Mouse (Mus musculus): ENCODE results near the gene Bace1.
"Not testable (repeated sequence)": the region's sequence is repeated elsewhere in the genome, so short reads cannot be mapped to it uniquely, and the experiment has no call there.

Gene Bace1

DNA sequence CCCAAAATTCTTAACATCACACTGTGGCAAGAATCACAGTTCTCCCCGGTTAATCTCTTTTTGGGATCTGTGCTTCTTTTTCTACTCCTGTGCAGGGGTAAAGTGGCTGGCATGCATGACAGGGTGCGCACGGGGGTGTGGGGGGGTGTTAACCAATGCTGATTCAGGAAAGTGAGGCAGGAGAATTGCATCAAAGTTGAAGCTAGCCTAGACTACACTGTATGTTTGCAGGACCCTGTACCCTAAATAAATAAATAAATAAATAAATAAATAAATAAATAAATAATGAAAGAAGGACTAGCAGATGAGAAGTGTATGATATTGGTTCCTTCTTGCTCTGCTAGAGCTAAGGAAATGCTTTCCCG, 329 bp upstream of the Bace1 start:
- no peak for DNase-seq (ENCODE audit: low read depth, low spot score)

- DNase-seq (ENCODE audit: low read depth, low spot score): no peak
Observed at GRCm38 (mm10) chr9:45839139-45839981, 980 bp downstream of the Bace1 start.

DNA sequence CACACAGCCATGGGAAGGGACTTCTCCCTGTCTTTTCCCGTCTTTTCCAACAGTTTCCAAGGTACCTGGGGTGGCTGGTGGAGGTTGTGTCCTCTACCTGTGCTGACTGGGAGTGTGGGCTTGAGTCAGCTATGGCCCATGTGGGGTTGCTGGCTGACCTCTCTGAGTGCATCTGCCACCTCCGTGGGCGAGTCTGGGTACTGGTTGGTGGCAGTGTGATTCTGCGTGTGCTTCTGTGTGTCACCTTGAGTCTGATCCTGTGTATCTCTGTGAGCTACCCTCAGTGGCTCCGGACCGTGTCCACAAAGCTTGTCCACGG, 1.6 kb downstream of the Bace1 start:
- DNase-seq (ENCODE audit: low read depth, low spot score): no peak

DNA sequence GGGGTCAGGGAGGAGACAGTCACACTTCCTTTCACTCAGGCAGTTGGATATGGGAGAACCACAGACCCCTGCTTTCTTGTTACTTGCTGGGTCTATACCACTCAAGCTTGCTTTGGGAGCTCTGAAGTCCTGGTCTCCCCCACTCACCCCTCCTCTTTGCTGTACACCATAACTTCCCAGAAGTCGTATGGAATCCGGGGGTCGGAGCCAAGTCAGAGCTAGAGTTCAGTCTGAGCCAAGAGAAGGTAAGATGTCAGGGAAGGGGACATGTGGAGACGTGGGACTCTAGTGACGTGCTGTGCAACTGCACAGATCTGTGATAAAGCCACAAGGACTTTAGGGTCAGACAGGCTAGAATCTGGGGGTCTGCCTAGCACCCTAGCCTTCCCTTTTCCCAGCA, 2.0 kb downstream of the Bace1 start:
- DNase-seq (ENCODE audit: low read depth, low spot score): no peak

GRCm38 (mm10) chr9:45841458-45841857, 3.1 kb downstream of the Bace1 start:
- no peak for DNase-seq (ENCODE audit: low read depth, low spot score)

GRCm38 (mm10) chr9:45843007-45843406, 4.6 kb downstream of the Bace1 start:
- no peak for DNase-seq (ENCODE audit: low read depth, low spot score)

- DNase-seq (ENCODE audit: low read depth, low spot score): no peak
Observed at GRCm38 (mm10) chr9:45843780-45844179, 5.4 kb downstream of the Bace1 start.

DNA sequence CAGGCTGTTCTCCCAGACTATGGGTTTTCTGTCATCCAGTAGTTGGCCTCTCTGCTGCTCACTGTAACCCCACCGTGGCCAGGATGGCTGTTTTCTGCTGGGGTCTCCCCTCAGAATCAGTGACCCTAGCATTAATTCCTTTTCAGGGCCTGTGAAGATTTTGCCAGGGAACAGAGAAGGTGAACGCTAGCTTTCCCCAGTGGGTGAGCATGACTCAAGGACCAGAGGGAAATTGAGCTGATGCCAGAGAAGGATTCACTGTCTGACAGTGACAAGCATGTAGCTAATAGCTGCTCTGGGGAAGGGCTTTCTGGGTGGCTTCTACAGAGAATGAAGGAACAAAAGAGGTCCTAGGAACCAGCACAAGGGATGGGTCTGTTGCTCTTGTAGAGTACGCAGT, 7.2 kb downstream of the Bace1 start:
- no peak for DNase-seq (ENCODE audit: low read depth, low spot score)

DNA sequence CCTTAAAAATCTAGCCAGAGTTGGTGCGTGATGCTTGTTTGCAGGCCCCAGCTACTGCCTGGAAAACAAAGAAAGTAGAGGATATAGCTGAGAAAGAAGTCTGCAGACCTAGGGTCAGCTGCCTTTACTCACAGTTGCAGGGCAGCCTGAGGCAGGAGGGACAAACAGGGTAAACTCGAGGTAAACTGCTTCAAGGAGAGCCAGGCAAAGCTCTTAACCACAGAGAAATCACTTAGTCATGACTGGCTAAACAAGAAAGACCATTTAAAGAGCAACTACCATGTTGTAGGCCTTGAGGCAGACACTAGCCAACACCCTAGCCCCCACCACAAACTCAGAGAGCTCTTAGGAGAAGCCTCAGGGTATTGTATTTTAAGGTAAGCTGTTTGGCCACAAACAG, 7.8 kb downstream of the Bace1 start:
- not testable (repeated sequence) for DNase-seq (ENCODE audit: low read depth, low spot score)

DNA sequence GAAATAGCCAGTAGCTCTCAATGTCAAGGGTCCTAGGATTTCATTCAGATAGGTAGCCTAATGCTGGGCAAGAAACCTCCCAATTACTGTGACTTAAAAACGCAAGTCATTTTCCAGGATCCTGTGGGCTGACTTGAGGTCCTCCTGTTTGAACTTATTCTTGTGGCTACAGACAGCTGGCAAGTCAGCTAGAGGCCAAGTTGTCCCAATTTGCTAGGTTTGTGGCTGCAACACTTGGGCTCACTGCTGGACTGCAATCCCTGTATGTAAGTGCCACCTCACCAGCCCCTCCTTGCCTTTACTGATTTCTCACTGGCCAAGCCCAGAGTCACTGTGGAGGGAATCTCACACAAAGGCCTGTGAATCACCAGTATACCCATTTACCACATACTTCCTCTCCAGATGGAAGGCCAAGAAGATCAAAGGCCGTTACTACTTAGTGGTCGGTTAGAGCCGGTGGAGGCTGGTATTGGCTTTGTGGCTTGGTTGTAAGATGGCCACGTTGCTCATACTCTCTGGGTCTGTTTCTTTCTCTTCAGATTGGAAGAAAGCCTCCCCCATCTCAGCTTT, 8.6 kb downstream of the Bace1 start:
- no peak for DNase-seq (ENCODE audit: low read depth, low spot score)

DNA sequence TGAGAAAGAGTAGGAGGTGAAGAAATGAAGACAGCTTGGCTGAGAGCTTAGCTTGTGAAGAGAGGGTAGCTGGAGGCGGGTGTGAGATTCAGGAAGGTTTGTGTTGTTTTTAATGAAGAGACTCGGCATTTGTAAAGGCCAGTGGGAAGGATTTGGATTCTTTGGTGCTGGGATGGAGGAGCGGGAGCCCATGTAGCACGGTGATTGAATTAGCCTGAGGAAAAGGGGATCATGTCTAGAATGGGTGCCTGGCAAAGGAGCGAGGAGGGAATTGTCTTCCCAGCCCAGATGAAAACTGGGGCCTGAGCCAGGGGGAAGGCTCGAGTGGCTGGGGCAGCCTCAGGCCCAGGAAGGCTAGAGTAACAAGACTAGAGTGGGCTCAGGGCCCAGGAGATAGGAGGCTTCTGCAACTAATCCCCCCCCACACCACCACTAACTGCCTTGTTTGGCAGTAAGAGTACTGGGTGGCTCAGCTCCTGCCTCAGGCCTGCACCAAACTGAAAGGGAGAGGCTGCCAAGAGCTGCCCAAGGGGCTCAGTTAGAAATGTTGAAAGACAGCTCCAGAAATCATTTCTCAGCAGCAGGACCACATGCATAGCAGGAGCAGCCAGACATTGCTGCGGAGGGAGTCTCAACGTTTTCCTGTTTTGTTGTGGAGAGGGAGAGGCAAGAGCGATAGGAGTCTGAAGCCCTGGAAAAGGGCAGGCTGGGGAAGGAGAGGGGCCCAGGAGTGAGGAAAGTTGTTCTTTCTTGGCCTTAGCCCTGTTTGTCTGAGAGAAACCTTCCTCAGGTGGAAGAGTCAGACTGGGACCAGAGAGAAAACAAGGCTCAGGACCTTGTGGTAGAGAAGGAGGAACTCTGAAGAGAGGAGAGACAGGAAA, 11.4 kb downstream of the Bace1 start:
- no peak for DNase-seq (ENCODE audit: low read depth, low spot score)

DNA sequence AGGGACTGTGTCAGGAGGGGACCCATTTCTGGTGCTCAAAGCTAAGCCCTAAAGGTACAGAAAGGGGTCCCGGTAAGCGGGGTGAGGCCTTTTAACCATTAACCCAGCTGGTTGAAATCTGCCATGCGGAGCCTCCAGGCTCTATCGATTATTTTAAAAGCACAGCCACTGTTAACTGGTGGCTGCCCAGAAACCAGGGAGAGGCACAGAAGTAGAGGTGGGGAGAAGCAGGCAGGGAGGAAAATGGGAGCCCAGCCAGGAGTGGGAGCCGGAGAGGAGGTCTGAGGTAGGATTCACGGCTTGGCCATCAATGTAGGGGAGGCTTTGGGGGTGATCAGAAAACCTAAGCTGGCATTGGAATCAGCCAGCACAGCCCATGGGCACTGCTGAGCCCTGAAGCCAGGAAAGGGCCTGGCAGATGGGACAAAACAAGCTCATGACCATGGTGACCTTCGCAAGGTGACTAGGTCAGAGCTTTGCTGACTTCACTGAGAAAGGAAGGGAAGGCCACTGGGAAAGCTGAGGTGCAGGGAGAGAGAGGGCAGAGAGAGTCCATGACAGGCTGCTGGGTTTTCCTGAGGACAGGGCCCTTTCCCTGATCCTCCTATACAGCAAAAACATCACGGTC, 12.3 kb downstream of the Bace1 start:
- DNase-seq (ENCODE audit: low read depth, low spot score): no peak

GRCm38 (mm10) chr9:45851330-45851729, 12.9 kb downstream of the Bace1 start:
- no peak for DNase-seq (ENCODE audit: low read depth, low spot score)

DNA sequence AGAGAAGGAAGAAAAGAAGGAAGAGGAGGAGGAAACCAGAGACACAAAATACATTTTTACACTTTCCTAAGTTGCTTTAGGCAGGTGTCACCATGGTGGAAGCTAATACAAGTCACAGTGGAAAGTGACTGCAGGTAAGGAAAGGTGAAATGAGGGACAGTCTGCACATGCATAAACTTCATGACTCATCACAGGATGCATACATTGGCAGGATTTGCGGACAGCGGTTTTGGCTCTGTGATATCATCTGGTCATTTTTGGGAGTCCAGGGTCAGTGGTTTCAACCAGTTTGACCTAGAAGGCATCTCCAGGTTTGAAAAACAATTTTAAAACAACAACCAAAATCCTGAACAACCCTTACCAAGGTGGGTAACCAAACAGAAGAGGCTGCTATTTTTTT, 13.4 kb downstream of the Bace1 start:
- DNase-seq (ENCODE audit: low read depth, low spot score): no peak

DNA sequence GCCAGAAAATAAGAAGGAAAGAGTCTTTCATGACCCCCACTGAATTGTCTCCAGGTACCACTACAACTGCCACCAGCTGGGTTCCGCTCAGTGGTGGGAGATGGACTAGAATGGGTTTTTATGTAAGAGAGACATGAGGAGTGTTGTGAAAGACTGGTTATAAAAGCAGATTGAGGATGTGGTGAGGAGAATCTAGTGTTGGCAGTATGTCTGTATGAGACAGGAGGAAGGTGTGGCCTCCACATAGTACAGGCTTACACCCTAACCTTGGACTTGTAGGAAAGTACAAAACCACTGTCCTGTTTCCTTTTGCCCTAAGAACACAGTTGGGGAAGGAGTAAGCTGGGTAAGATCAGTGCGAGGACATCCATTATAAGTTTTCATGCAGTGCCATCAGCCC, 15.3 kb downstream of the Bace1 start:
- DNase-seq (ENCODE audit: low read depth, low spot score): no peak

DNA sequence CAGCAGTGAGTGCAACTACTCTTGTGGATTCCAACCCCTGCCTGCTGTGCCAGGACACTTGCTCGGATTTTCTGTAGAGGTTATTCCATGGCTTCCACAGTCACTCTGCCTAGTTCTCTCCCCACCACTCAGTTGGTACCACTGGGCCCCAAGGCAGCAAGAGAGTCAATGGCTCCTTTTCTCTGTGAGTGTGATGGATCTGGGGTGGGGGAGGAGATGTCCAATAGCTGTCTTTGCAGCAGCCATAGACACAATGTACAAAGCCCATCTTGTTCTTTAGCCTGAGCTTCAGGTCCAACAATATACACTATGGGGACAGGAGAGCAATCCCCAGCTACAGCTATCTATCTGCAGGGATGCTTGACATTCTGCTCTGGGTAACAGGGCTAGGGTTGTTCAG, 15.8 kb downstream of the Bace1 start:
- no peak for DNase-seq (ENCODE audit: low read depth, low spot score)

GRCm38 (mm10) chr9:45859364-45859763, 21.0 kb downstream of the Bace1 start:
- no peak for DNase-seq (ENCODE audit: low read depth, low spot score)

GRCm38 (mm10) chr9:45861813-45862212, 23.4 kb downstream of the Bace1 start:
- no peak for DNase-seq (ENCODE audit: low read depth, low spot score)

- no peak for DNase-seq (ENCODE audit: low read depth, low spot score)
Observed at GRCm38 (mm10) chr9:45869181-45869580, 30.8 kb downstream of the Bace1 start.

- DNase-seq (ENCODE audit: low read depth, low spot score): no peak
Observed at GRCm38 (mm10) chr9:45870265-45870664, 31.9 kb downstream of the Bace1 start.

DNA sequence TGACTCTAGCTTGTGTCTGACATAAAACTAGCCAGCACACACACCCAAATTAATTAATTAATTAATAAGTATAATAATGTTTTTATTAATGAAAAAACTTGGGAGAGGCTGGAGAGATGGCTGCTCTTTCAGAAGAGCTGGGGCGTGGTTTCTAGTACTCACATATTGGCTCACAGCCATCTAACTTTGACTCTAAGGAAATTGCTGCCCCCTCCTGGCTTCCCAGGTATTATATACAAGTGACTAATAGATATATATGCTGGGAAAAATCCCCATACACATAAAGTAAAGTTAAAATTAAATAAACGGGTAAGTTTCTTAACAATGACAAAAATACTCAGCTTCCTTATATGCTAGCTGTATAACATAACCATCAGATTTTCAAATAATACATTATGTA, 39.5 kb downstream of the Bace1 start:
- DNase-seq (ENCODE audit: low read depth, low spot score): no peak

DNA sequence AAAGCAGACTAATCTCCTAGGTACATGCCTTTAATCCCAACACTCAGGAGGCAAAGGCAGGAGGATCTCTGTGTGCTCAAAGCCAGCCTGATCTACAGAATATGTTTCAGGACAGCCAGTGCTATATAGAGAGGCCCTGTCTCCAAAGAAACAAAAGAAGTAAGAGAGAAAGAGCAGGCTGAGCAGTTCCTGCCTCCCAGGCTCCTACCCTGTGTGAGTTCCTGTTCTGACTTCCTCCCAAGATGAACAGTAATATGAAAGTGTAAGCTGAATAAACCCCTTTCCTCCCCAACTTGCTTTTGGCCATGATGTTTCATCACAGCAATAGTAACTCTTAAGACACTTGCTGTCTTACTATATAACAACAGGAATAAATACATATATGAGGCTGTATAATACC, 55.3 kb downstream of the Bace1 start:
- no peak for DNase-seq (ENCODE audit: low read depth, low spot score)
